Mouse (Mus musculus) thymus, postnatal 0 days (tissue): Measurements from ENCODE around the gene C1qtnf9. TPM values are rescaled to one million over a fixed set of nuclear protein-coding genes. Genes with fewer than 3 reads are reported as not detected.

ENCODE experiments used
- DNase-seq: peaks from one replicate; pipeline ENCODE4 v3.0.0-alpha.2; 2015; ENCODE audit warnings: low spot score
- polyA plus RNA-seq: library from polyadenylated mRNA; unstranded; fragments of >200 nt; fragmentation: Nextera tagmentation; extraction: Ambion mirVana; gene quantifications from 2 replicates; pipeline ENCODE4 v1.2.1, GENCODE M21; 2015

Gene C1qtnf9
- polyA plus RNA-seq, 1 experiment from 2014 or later = 4.0 TPM

- DNase-seq = peak; percentile 92
Measured at GRCm38 (mm10) chr14:60784427-60785315, 16.7 kb downstream of the C1qtnf9 start, which contains the start of gene Mipep. Gene Mipep, plus strand, starts transcription at chr14:60784573.

GRCm38 (mm10) chr14:60790103-60790502 is 22.2 kb downstream of the C1qtnf9 start:
- peak; percentile 60 for DNase-seq

GRCm38 (mm10) chr14:60796600-60797322 is 28.8 kb downstream of the C1qtnf9 start:
- no peak for DNase-seq

- DNase-seq = no peak
Measured at GRCm38 (mm10) chr14:60797596-60797995, 29.7 kb downstream of the C1qtnf9 start.

- DNase-seq = no peak
Measured at GRCm38 (mm10) chr14:60798721-60799120, 30.8 kb downstream of the C1qtnf9 start.

- peak; percentile 67 for DNase-seq
Measured at GRCm38 (mm10) chr14:60799762-60800728, 32.1 kb downstream of the C1qtnf9 start.

GRCm38 (mm10) chr14:60802026-60802425 is 34.1 kb downstream of the C1qtnf9 start:
- no peak for DNase-seq

GRCm38 (mm10) chr14:60804978-60805377 is 37.0 kb downstream of the C1qtnf9 start:
- no peak for DNase-seq

- no peak for DNase-seq
Measured at GRCm38 (mm10) chr14:60805871-60806270, 37.9 kb downstream of the C1qtnf9 start.

GRCm38 (mm10) chr14:60806891-60807344 is 39.0 kb downstream of the C1qtnf9 start:
- DNase-seq = no peak

- no peak for DNase-seq
Measured at GRCm38 (mm10) chr14:60809881-60810280, 41.9 kb downstream of the C1qtnf9 start.

- no peak for DNase-seq
Measured at GRCm38 (mm10) chr14:60811547-60811946, 43.6 kb downstream of the C1qtnf9 start.

- no peak for DNase-seq
Measured at GRCm38 (mm10) chr14:60815098-60815497, 47.2 kb downstream of the C1qtnf9 start.

GRCm38 (mm10) chr14:60818045-60818444 is 50.1 kb downstream of the C1qtnf9 start:
- no peak for DNase-seq

GRCm38 (mm10) chr14:60830096-60830495 is 62.2 kb downstream of the C1qtnf9 start:
- DNase-seq = no peak

Other genes with a start within 250 kb of the C1qtnf9 start
- 48.9 and 50.4 TPM in 2 replicates for gene Spata13, start 134.1 kb upstream of the C1qtnf9 start, polyA plus RNA-seq
- gene Mipep, start 16.4 kb downstream of the C1qtnf9 start, polyA plus RNA-seq = 13.9 and 15.5 TPM in 2 replicates